ENCODE assay signal across 21 mouse cellular contexts in the genomic region with DNA sequence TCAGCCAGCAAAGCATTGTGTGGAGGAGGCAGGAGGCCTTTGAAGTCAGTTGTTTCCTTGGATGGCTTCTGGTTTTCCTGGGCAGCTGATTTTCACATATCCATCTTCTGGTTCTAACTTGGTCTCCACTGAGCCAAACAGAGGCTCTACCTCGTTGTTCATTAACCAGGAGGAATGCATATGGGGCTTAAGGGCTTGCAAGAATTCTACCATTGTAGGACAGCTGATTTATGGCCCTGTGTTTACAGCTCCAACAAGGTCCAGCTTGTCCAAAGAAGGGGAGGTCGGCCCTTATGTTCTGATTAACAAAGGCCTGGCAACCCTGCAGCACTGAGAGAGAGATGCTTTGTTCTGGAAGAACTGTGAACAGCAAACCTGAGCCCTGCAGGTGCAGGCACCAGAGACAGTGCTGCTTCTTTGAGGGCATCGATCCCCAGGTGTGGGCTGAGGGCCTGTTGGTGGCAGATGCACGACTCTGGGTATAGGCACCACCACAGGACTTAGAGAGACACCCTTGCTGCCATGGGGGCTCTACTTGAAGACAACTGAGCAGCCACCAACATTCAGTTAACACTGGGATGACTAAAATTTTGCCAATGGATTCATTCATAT.
DNase-seq lines count a peak whose midpoint lies in the region; ATAC-seq and TF ChIP-seq lines count a peak whose summit lies in the region.
"Had no signal": no experiment of that assay in that cellular context is flagged by ENCODE, and none has a peak within 500 bp of the region (broad histone marks: within the 10 kb centered on the region; RNA-seq: fewer than 3 reads in every experiment).

No protein-coding gene starts in this region.

- peak overlapping the region; percentile 51 for H3K27ac ChIP-seq in lung, embryonic 15.5 days
- peak overlapping the region; percentile 91 for H3K27ac ChIP-seq in kidney, embryonic 16.5 days (ENCODE audit: low read length)
- H3K27ac ChIP-seq in stomach, embryonic 16.5 days (ENCODE audit: low read length) = peak overlapping the region; percentile 60
- H3K27ac ChIP-seq: embryonic facial prominence, embryonic 15.5 days; forebrain, embryonic 13.5 days; hindbrain, embryonic 12.5 days; layer of hippocampus, adult 2 months; limb, embryonic 15.5 days had no signal

- H3K4me3 ChIP-seq in lung, embryonic 15.5 days = no peak overlapping the region
- H3K4me3 ChIP-seq in lung, adult 2 months (replicated peaks; ENCODE audit: extremely low read depth, low read depth, low read length) = no peak overlapping the region
- H3K4me3 ChIP-seq in kidney, embryonic 16.5 days (ENCODE audit: low read length) = no peak overlapping the region
- H3K4me3 ChIP-seq in stomach, embryonic 16.5 days (replicated peaks; ENCODE audit: low read length) = no peak overlapping the region
- H3K4me3 ChIP-seq: embryonic facial prominence, embryonic 15.5 days; forebrain, embryonic 13.5 days; heart, embryonic 12.5 days; hindbrain, embryonic 12.5 days; layer of hippocampus, adult 2 months; limb, embryonic 15.5 days; myocyte had no signal

- no peaks in the 10 kb centered on the region for H3K36me3 ChIP-seq in lung, embryonic 15.5 days
- no peaks in the 10 kb centered on the region for H3K36me3 ChIP-seq in kidney, embryonic 16.5 days (ENCODE audit: insufficient read depth, low read length)
- no peaks in the 10 kb centered on the region for H3K36me3 ChIP-seq in stomach, embryonic 16.5 days (ENCODE audit: control insufficient read depth, insufficient read depth, low read length)
- H3K36me3 ChIP-seq: embryonic facial prominence, embryonic 15.5 days; heart, embryonic 12.5 days; hindbrain, embryonic 12.5 days; limb, embryonic 15.5 days had no signal

- no peak for ATAC-seq in lung, embryonic 15.5 days (ENCODE audit: borderline replicate concordance, extremely low read depth, low FRiP score, low TSS enrichment)
- ATAC-seq in kidney, embryonic 16.5 days (ENCODE audit: low FRiP score, low TSS enrichment) = peak; percentile 94
- ATAC-seq in stomach, embryonic 16.5 days (ENCODE audit: insufficient read depth, low FRiP score) = peak; percentile 58
- ATAC-seq: forebrain, embryonic 13.5 days; lung, postnatal 0 days had no signal

- no peaks in the 10 kb centered on the region for H3K4me1 ChIP-seq in lung, embryonic 15.5 days
- H3K4me1 ChIP-seq in lung, adult 2 months (ENCODE audit: control insufficient read depth, insufficient read depth, low read length) = no peaks in the 10 kb centered on the region
- peaks cover 22% of the 10 kb centered on the region for H3K4me1 ChIP-seq in kidney, embryonic 16.5 days (ENCODE audit: insufficient read depth, low read length)
- H3K4me1 ChIP-seq in stomach, embryonic 16.5 days (ENCODE audit: control insufficient read depth, insufficient read depth, low read length) = 0 out of 2 replicates have a peak, but pooled peaks cover 2% of the 10 kb centered on the region
- H3K4me1 ChIP-seq: heart, embryonic 12.5 days had no signal

- no peak for TF ChIP-seq POLR2A in lung, adult 2 months (IDR thresholded peaks at IDR 0.05; ENCODE audit: borderline replicate concordance, extremely low read depth, low read depth, low read length)

- H3K9me3 ChIP-seq in lung, embryonic 15.5 days = no peaks in the 10 kb centered on the region
- H3K9me3 ChIP-seq in kidney, embryonic 16.5 days (ENCODE audit: low read length) = no peaks in the 10 kb centered on the region
- no peaks in the 10 kb centered on the region for H3K9me3 ChIP-seq in stomach, embryonic 16.5 days (replicated peaks; ENCODE audit: control insufficient read depth, low read length)
- H3K9me3 ChIP-seq: embryonic facial prominence, embryonic 15.5 days; forebrain, embryonic 13.5 days; heart, embryonic 12.5 days; hindbrain, embryonic 12.5 days; limb, embryonic 15.5 days had no signal

- no peak overlapping the region for H3K4me2 ChIP-seq in lung, embryonic 15.5 days
- H3K4me2 ChIP-seq in kidney, embryonic 16.5 days (replicated peaks; ENCODE audit: low read depth, low read length) = no peak overlapping the region
- H3K4me2 ChIP-seq in stomach, embryonic 16.5 days (ENCODE audit: low read depth, low read length) = no peak overlapping the region
- H3K4me2 ChIP-seq: embryonic facial prominence, embryonic 15.5 days; forebrain, embryonic 13.5 days; heart, embryonic 12.5 days; hindbrain, embryonic 12.5 days; limb, embryonic 15.5 days; midbrain, embryonic 11.5 days had no signal

- no peak overlapping the region for H3K9ac ChIP-seq in lung, embryonic 15.5 days
- H3K9ac ChIP-seq in kidney, embryonic 16.5 days (replicated peaks; ENCODE audit: low read length) = no peak overlapping the region
- no peak overlapping the region for H3K9ac ChIP-seq in stomach, embryonic 16.5 days (ENCODE audit: low read length)
- H3K9ac ChIP-seq: embryonic facial prominence, embryonic 15.5 days; forebrain, embryonic 13.5 days; heart, embryonic 12.5 days; hindbrain, embryonic 12.5 days; limb, embryonic 15.5 days had no signal

- WGBS in lung, embryonic 15.5 days = 41% methylated on average over 4 of the region's 4 CpGs
- WGBS in lung, adult 2 months = 53% methylated on average over 4 of the region's 4 CpGs
- WGBS in kidney, embryonic 16.5 days = 28% methylated on average over 4 of the region's 4 CpGs
- WGBS in stomach, embryonic 16.5 days = 26% methylated on average over 4 of the region's 4 CpGs

- no peak for TF ChIP-seq CTCF in lung, adult 2 months (IDR thresholded peaks at IDR 0.05; ENCODE audit: insufficient read depth, low read length)

- no peaks in the 10 kb centered on the region for H3K27me3 ChIP-seq in lung, embryonic 15.5 days
- H3K27me3 ChIP-seq in kidney, embryonic 16.5 days (ENCODE audit: insufficient read depth, low read length) = no peaks in the 10 kb centered on the region
- H3K27me3 ChIP-seq in stomach, embryonic 16.5 days (ENCODE audit: control insufficient read depth, insufficient read depth, low read length) = no peaks in the 10 kb centered on the region
- H3K27me3 ChIP-seq: embryonic facial prominence, embryonic 15.5 days; forebrain, embryonic 13.5 days; hindbrain, embryonic 12.5 days; limb, embryonic 15.5 days had no signal

- no peak for DNase-seq in lung, adult 2 months
- peak; percentile 44 for DNase-seq in forelimb bud, embryonic 11.5 days (ENCODE audit: low read depth, low spot score)
- no peak for DNase-seq in thymus, postnatal 10 days (ENCODE audit: low spot score in 2 of 2)
- DNase-seq in retina, embryonic 14.5 days (ENCODE audit: low spot score) = no peak
- DNase-seq: adrenal gland, adult 8-10 months; B cell, adult 2 months; cerebellum, postnatal 36 days; gastrocnemius, postnatal 25 days; thymus, postnatal 25 days had no signal
